Mouse (Mus musculus) thymus, adult 2 months (tissue): Measurements from ENCODE around the gene Rnf133. TPM values are rescaled to one million over a fixed set of nuclear protein-coding genes. Genes with fewer than 3 reads are reported as not detected.

Experiments
- DNase-seq: peaks from one replicate; pipeline ENCODE4 v3.0.0; 2021
- H3K27ac ChIP-seq: fragments of 200-500 bp; 2 replicates; pipeline ENCODE4 v1.5.1; 2012; ENCODE audit warnings: low read length, control low read depth; ENCODE audit not compliant: control insufficient read depth, insufficient read depth
- H3K27me3 ChIP-seq: fragments of 200-500 bp; 2 replicates; pipeline ENCODE4 v1.6.1; 2012; ENCODE audit warnings: mild to moderate bottlenecking, low read length, moderate library complexity, mixed read lengths; ENCODE audit not compliant: control insufficient read depth, insufficient read depth
- H3K36me3 ChIP-seq: fragments of 200-500 bp; 2 replicates; pipeline ENCODE4 v1.6.1; 2012; ENCODE audit warnings: mild to moderate bottlenecking, low read length, moderate library complexity; ENCODE audit not compliant: control insufficient read depth, insufficient read depth
- H3K4me1 ChIP-seq: fragments of 200-500 bp; replicated peaks from 2 replicates; pipeline ENCODE4 v1.6.1; 2012; ENCODE audit warnings: low read length; ENCODE audit not compliant: control insufficient read depth, insufficient read depth
- H3K4me3 ChIP-seq: fragments of 200-500 bp; 2 replicates; pipeline ENCODE4 v1.5.1; 2012; ENCODE audit warnings: mild to moderate bottlenecking, low read length, control low read depth, moderate library complexity; ENCODE audit not compliant: control insufficient read depth, insufficient read depth
- CTCF ChIP-seq: fragments of 200-500 bp; IDR thresholded peaks from 2 replicates; pipeline ENCODE4 v1.5.1; 2012; ENCODE audit warnings: mild to moderate bottlenecking, control low read depth, low read length, moderate library complexity, borderline replicate concordance; ENCODE audit not compliant: control insufficient read depth, poor library complexity, insufficient read depth; ENCODE audit errors: extremely low read depth
- POLR2A ChIP-seq: fragments of 200-500 bp; IDR thresholded peaks from 2 replicates; pipeline ENCODE4 v1.6.1; 2012; ENCODE audit warnings: mild to moderate bottlenecking, low read length, control low read depth, moderate library complexity; ENCODE audit not compliant: control insufficient read depth, poor library complexity, insufficient read depth; ENCODE audit errors: extremely low read depth
- WGBS: fragments of 180-500 bp; shearing (Covaris S2); methylation state at CpG from one replicate; pipeline ENCODE4 v1.1.7; 2018; 5-methylcytosine and 5-hydroxymethylcytosine counted together
- polyA plus RNA-seq: library from polyadenylated mRNA; depleted of rRNA; stranded (reverse); fragments of >200 nt; gene quantifications from 2 replicates; pipeline ENCODE4 v1.2.3, GENCODE M21; 2012; rRNA removed

The Rnf133 gene
- polyA plus RNA-seq, 1 experiment, result not detected

DNA sequence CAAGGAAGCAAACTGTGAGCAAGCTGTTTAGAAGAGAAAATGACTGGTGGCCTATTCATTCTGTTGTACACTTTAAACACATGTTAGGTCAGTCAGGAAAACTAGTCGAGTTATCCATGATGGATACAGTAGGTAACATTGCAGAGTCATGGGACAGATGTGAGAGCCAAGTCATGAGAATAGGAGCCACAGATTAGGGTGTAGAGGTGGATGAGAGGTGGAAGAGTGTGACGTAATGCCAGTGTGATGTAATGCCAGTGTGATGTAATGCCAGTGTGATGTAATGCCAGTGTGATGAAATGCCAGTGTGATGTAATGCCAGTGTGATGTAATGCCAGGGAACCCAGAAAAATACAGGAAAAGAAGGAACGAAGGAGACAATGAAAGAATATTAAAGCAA, 14.9 kb downstream of the Rnf133 start:
- DNase-seq, result no peak
- WGBS, result 93% methylated on average over 3 of the region's 3 CpGs
- Histone ChIP-seq H3K27ac (no peak overlapping the region), H3K4me1 (no peaks in the 10 kb centered on the region), H3K4me3 (no peak overlapping the region), H3K27me3 (no peaks in the 10 kb centered on the region), H3K36me3 (no peaks in the 10 kb centered on the region)
- no peak for TF ChIP-seq POLR2A
- no peak for TF ChIP-seq CTCF

DNA sequence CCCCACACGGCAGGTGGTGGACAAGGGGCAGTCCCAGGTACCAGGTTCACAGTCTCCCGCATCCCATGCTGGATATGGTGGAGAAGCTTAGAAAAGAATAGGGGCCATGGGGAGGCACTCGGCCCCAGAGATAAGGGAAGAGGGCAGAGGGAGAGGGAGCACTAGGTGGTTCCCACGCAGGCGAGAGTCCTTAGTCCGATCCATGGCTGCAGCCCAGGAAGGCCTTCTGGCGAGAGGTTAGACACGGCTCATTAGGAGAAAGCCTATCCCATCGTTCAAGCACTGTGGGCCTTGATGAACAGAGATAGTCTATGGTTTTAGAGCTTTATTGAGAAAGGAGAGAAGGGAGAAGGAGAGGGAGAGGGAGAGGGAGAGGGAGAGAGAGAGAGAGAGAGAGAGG, 16.1 kb downstream of the Rnf133 start:
- WGBS, result 92% methylated on average over 9 of the region's 9 CpGs
- H3K27me3 ChIP-seq, result no peaks in the 10 kb centered on the region
- H3K4me1 ChIP-seq, result no peaks in the 10 kb centered on the region
- H3K4me3 ChIP-seq, result no peak overlapping the region
- TF ChIP-seq POLR2A, result no peak
- H3K36me3 ChIP-seq, result no peaks in the 10 kb centered on the region
- no peak for DNase-seq
- H3K27ac ChIP-seq, result no peak overlapping the region

GRCm38 (mm10) chr6:23630465-23630864, 19.6 kb downstream of the Rnf133 start:
- H3K4me1 ChIP-seq, result no peaks in the 10 kb centered on the region
- H3K27me3 ChIP-seq, result no peaks in the 10 kb centered on the region
- DNase-seq, result no peak
- no peak for TF ChIP-seq POLR2A
- no peak for TF ChIP-seq CTCF
- H3K4me3 ChIP-seq, result no peak overlapping the region
- H3K36me3 ChIP-seq, result no peaks in the 10 kb centered on the region
- no peak overlapping the region for H3K27ac ChIP-seq
- WGBS, result 84% methylated on average over 4 of the region's 4 CpGs

Other genes starting within 250 kb of the Rnf133 start
- not detected in 2 replicates for gene Rnf148, start 4.8 kb upstream of the Rnf133 start, polyA plus RNA-seq
- 0.68 and 0.86 TPM in 2 replicates for gene Cadps2, start 189.1 kb upstream of the Rnf133 start, polyA plus RNA-seq